Mouse (Mus musculus): ENCODE results near the gene Ezh1.

Gene Ezh1

GRCm38 (mm10) chr11:101253613-101254389 lies 27.5 kb upstream of the Ezh1 start, which contains the start of gene Vps25:
Vps25 (plus strand) TSS chr11:101253707.
- TF ChIP-seq GATA4 (IDR thresholded peaks at IDR 0.05; ENCODE audit: insufficient replicate concordance, low read length): no peak; the same call in 1 of the 2 replicates

DNA sequence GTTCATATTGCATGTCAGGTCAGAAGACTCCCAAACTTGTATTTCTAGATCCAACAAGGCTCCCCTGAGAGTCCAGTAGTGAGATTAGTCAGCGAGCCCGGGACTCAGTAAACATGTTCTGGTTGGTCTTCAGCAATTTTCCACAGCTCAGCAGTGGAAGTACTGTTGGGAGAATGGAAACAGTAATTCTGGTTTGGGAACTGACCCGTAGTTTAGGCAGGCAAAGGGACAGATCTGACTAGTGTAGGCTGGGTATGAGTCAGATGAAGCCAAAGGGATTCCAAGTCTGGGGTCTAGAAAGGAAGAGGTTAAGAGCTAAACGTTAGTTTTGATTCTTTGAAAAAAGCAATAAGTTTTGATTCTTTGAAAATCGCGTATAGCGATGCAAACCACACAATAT lies 26.7 kb upstream of the Ezh1 start:
- TF ChIP-seq GATA4 (IDR thresholded peaks at IDR 0.05; ENCODE audit: insufficient replicate concordance, low read length): no peak

- TF ChIP-seq GATA4 (IDR thresholded peaks at IDR 0.05; ENCODE audit: insufficient replicate concordance, low read length): no peak
These were observed 24.8 kb upstream of the Ezh1 start for GRCm38 (mm10) chr11:101251031-101251430.

GRCm38 (mm10) chr11:101248258-101248994 lies 22.2 kb upstream of the Ezh1 start:
- TF ChIP-seq GATA4 (IDR thresholded peaks at IDR 0.05; ENCODE audit: insufficient replicate concordance, low read length): no peak

DNA sequence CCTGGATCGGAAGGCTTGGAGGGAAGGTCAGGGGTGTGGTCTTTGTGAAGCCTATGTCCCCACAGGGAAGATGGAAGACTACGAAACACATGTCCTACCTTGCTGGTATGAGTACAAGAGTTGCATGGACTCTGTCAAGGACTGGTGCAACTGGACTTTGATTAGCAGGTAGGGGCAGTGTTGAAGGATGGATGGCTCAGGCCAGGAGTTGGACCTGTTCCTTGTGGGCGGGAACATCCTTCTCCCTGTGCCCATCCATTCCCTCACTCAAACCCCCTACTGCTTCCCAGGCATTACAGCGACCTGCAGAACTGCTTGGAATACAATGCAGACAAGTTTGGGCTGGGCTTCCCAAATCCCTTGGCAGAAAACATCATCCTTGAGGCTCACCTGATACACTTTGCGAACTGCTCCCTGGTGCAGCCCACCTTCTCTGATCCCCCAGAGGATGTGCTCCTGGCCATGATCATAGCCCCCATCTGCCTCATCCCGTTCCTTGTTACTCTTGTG lies 21.3 kb upstream of the Ezh1 start:
- TF ChIP-seq GATA4 (IDR thresholded peaks at IDR 0.05; ENCODE audit: insufficient replicate concordance, low read length): no peak

- TF ChIP-seq GATA4 (IDR thresholded peaks at IDR 0.05; ENCODE audit: insufficient replicate concordance, low read length): peak; percentile 84; the same call in 1 of the 2 replicates
These were observed 20.4 kb upstream of the Ezh1 start for GRCm38 (mm10) chr11:101246702-101247012.

DNA sequence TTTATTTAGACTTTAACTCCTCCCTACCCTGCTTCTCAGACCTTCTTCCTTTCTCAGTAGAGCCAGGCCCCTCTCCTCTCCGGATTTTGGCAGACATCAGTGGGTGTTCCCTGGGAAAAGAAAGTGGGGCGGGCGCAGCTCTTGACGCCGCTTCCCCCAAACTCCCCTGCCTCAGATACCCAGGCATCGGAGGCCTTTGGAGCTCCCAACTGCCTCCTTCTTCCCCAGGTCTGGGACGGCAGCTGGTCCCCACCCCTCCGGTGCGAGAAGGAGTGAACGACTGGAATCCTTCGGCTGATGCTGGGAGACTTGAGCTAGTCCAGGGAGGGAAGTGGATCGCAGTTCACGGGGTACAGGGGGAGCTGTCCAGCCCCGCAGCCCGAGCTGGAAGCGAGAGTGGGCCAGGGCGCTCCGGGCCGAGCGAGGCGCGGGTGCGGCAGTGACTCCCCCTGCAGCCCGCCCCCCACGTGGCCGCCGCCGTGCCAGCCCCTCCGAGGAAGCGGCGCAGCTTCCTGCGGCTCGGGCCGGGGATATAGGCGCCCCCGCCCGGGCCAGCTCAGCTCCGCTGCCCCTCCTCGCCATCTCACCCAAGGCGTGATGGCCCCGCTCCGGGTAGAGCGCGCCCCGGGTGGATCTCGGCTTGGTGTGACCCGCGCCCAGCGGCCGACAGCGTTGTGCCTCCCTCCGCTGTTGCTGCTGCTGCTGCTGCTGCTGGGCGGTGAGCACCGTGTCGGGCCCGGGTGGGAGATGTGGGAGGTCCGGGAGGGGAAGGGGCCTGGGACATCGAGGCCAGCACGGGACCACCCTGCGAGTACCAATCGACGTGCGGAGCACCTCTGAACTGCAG lies 19.8 kb upstream of the Ezh1 start, which contains the start of gene Ramp2:
TSS of gene Ramp2 (plus strand) at position 174 of the 847 bp plus-strand sequence.
- no peak for TF ChIP-seq GATA4 (IDR thresholded peaks at IDR 0.05; ENCODE audit: insufficient replicate concordance, low read length)

GRCm38 (mm10) chr11:101245071-101245470 lies 18.8 kb upstream of the Ezh1 start:
- no peak for TF ChIP-seq GATA4 (IDR thresholded peaks at IDR 0.05; ENCODE audit: insufficient replicate concordance, low read length)

DNA sequence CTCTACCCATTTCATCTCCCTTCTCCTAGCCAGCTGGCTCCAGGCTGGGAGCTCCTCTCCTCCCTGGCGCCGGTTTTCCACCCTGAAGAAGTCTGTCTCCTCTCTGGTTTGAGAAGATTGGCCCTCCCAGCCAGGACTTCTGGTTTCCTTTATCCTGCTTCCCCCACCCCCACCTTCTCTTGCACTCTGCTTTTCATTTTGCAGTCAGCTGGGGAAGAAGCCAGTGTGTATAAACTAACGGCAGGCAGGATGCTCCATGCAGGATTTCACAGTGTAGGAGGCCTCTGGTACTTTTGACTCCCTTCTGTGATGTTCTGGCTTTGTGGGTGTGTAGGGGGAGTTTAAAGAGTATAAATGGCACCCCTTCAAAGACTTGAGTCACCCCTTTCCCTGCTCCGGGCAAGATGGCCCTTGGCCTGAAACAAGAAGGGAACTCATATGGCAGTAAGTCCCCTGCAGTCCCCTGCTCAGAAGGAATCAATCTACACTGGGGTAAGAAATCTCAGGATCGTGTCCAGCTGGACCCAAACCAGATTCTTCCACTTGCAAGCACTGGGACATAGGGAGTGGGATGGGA lies 11.9 kb upstream of the Ezh1 start:
- no peak for TF ChIP-seq GATA4 (IDR thresholded peaks at IDR 0.05; ENCODE audit: insufficient replicate concordance, low read length)

DNA sequence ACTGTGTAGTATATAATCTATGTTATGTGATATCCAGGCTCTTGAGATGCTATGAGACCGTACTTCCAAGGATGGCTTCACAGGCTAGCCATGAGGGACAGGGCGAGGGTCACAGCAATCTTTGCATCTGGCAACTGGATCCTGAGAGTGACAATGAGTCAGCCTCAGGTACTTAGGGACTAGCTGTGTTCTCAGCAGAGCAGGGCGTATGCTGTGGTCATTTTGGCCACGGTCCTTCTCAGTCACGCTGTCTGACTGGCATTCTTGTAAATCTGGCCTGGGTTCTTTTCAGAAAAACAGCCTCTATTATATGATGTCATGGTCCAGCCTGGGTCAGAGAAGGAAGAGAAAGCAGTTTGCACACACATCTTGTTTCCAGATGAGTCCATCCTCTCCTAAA lies 10.5 kb upstream of the Ezh1 start:
- TF ChIP-seq GATA4 (IDR thresholded peaks at IDR 0.05; ENCODE audit: insufficient replicate concordance, low read length): no peak

DNA sequence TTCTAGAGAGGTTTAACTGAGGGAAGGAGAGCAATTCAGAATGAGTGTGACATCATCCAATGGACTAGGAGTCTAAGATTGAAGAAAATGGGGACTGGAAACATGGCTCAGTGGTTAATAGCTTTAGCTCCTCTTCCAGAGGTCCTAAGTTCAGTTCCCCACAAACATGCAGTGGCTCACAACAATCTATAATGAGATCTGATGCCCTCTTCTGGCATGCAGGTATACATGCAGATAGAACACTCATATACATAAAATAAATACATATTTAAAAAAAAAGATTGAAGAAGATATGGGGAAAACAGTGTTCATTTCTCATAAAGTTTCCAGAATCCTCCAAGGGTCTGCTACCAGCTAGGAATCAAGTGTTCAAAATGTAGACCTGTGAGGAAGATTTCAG lies 9.2 kb upstream of the Ezh1 start:
- TF ChIP-seq GATA4 (IDR thresholded peaks at IDR 0.05; ENCODE audit: insufficient replicate concordance, low read length): no peak

DNA sequence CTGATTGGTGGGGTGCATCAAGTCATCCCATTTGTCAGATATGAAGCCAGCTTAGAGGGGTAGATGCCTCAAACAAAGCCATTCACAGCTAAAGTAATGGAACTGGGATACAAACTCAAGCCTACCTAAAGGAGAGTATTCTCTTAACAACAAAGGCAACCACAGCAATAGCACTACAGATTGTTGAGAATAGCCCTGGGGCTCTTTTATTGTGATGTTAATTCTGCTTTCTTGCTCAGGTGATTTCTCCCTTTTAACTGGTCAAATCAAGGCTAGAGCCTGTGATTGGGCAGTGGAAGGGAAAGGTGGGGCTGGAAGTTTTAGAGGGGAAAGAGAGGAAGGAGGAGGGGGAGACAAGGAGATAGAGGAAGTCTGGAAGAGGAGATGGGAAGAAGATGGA lies 7.9 kb upstream of the Ezh1 start:
- TF ChIP-seq GATA4 (IDR thresholded peaks at IDR 0.05; ENCODE audit: insufficient replicate concordance, low read length): no peak

DNA sequence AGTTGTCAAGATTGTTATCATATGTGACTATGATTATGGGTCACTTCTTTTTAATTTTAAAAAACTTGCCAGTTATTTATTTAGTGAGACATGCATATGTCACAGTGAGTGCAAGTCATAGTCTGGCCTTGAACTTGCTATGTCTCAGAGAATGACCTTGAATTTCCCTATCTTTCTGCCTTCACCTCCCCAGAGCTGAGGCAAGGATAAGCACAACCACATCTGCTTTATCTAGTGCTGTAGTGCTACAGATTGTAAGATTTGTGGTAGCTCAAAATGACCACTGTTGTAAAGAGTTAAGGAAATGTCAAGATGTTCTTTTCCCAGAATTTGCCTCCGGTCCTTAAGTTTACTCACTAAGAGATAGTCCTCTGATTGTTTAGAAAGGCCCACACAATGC lies 7.0 kb upstream of the Ezh1 start:
- TF ChIP-seq GATA4 (IDR thresholded peaks at IDR 0.05; ENCODE audit: insufficient replicate concordance, low read length): no peak

GRCm38 (mm10) chr11:101232010-101232839 lies 6.0 kb upstream of the Ezh1 start:
- peak; percentile 96; the same call in 1 of the 2 replicates for TF ChIP-seq GATA4 (IDR thresholded peaks at IDR 0.05; ENCODE audit: insufficient replicate concordance, low read length)

Data from liver, adult (tissue).